Mouse (Mus musculus): ENCODE results near the gene Rundc1.
"Not testable (repeated sequence)": the region's sequence is repeated elsewhere in the genome, so short reads cannot be mapped to it uniquely, and the experiment has no call there.

The Rundc1 gene

DNA sequence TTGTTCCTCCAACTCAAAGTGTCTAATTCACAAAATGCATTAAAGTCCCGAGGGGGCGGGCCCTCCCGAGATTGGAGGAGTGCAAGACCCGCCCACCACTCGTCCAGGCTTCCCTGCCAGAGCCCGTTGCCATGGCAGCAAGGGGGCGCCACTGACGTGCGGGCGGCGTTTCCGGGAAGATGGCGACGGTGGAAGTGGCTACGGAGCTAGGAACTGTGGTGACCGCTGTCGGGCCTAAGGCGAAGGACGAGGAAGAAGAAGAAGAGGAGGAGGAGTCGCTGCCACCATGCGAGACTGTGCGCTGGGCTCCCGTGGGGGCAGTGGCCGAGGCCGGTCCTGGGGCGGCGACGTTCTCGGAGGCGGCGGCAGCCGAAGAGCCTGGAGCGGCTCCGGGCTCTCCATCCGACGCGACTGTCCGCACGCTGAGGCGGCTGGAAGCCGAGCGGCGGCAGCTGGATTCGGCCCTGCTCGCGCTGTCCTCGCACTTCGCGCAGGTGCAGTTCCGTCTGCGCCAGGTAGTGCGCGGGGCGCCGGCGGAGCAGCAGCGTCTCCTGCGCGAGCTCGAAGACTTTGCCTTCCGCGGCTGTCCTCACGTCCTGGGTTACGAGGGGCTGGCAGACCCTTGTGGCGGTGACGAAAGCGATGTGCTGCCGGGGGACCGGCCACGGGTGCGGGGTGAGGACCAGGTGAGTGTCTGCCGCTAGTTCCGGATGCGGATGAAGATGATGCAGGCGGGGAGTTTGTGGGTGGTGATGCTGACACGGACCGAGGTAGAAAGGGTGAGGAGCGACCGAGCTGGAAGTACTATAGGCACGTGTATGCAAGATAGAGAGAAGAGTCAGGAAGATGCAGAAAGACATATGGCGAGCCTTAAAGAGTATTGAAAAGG is at the start of gene Rundc1, which contains the start of gene Ptges3l:
Gene Rundc1, plus strand, starts transcription at position 161 of the 889 bp plus-strand sequence.
Gene Ptges3l, minus strand, starts transcription at position 409 of the 889 bp plus-strand sequence.
- DNase-seq (ENCODE audit: low spot score in 2 of 2) = peak; percentile 98 to 99

DNA sequence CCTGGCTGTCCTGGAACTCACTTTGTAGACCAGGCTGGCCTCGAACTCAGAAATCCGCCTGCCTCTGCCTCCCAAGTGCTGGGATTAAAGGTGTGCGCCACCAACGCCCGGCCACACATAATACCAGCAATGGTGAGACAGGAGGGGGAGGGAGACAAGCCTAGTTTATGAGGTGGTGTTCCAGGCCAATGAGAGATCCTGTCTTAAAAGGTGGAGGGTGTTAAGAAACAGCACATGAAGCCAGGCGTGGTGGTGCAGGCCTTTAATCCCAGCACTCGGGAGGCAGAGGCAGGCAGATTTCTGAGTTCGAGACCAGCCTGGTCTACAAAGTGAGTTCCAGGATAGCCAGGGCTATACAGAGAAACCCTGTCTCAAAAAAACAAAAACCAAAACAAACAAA is 46.7 kb upstream of the Rundc1 start:
- not testable (repeated sequence) for DNase-seq (ENCODE audit: low spot score in 2 of 2)

DNA sequence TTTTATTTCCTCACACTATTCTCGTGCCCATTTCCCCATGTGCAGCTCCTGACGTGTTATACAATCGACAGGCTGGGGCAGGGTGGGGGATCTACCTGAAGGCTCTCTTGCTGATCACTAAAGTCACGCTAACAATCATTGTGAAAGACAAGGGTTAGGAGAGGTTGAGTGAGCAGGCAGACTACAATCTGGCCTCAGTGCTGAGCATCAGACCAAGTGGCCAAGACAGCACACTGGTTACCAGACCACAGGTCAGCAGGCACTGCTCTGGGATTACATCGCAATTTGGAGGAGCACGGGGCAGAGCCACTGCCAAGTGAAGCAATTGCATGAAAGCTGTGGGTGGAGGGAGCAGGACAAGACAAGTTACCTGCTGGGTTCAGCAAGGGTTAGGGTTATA is 46.0 kb upstream of the Rundc1 start:
- no peak for DNase-seq (ENCODE audit: low spot score in 2 of 2)

DNA sequence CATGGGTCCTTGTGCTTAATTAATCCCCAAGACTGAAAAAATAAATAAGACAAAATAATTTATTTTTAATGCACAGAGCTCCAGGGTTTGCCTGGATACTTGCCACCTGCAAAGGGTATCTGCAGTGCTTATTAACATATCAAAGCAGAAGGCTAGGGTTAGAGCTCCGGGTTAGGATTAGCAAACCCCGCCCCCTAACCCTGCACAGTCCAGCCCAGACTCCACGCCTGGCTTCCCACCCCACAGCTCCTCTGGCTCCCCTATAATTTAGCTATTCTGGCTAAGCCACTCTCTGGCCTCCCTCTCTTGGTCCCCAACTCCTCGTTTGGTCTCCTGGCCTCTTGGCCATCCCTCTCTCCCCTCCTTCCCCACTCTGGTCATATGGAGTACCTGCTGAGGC is 43.1 kb upstream of the Rundc1 start:
- DNase-seq (ENCODE audit: low spot score in 2 of 2) = no peak

DNA sequence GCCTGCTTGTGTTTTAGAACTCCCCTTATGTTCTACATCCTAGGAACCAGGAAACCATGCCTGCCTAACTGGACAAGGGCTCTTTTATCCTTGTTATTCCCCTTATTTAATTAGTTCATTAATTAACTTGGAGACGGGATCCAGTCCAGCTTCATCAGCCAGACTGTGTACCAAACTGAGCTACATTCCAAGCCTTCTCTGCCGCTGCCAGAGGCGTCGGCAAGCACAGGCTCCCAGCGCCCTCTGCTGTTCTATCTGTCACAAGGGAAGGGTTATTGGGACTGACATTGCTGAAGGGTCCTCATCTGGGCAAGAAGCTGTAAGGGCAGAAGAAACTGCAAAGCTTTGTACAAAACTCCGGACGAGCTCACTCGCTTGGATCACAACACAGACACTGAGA is 29.8 kb upstream of the Rundc1 start:
- peak; percentile 83 to 87 for DNase-seq (ENCODE audit: low spot score in 2 of 2)

DNA sequence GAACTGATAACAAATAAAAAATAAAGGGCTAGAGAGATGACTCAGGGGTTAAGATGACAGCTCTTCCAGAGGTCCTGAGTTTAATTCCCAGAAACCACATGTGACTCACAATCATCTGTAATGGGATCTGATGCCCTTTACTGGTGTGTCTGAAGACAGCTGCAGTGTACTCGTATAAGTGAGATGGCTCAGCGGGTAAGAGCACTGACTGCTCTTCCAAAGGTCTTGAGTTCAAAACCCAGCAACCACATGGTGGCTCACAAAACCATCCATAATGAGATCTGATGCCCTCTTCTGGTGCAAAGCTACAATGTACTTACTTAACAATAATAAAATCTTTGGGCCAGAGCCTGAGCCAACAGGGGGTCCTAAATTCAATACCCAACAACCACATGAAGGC is 9.6 kb upstream of the Rundc1 start:
- DNase-seq (ENCODE audit: low spot score in 2 of 2) = no peak

DNA sequence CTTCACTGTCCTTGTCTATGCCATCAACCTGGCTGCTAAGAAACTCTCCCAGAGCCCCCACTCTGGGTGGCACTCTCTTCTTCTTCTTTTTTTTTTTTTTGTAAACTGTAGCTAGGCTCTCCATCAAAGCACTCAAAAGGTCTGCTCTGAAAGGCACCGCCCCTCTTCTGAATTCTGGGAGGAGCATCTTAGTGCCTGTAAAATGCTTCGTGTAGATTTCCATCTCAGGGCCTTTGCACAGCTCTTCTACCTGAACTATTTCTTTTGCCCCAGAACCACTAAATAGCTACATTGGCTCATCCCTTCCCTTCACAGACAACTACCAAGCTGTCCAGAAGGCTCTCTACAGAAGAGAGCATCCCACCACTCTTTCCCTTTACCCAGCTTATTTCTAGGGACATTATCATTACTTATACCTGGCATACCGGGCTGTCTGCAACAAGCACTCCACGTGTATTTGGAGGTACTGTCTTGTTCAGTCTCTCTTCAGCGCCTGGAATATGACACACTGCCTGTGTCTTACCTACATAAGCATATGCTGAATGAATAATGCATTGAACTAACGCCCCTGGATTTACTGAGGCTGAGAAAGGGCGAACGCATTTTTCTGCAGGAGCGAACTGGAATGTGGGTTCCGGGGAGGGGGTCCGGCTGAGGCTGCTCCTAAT is 8.3 kb upstream of the Rundc1 start:
- DNase-seq (ENCODE audit: low spot score in 2 of 2) = no peak

DNA sequence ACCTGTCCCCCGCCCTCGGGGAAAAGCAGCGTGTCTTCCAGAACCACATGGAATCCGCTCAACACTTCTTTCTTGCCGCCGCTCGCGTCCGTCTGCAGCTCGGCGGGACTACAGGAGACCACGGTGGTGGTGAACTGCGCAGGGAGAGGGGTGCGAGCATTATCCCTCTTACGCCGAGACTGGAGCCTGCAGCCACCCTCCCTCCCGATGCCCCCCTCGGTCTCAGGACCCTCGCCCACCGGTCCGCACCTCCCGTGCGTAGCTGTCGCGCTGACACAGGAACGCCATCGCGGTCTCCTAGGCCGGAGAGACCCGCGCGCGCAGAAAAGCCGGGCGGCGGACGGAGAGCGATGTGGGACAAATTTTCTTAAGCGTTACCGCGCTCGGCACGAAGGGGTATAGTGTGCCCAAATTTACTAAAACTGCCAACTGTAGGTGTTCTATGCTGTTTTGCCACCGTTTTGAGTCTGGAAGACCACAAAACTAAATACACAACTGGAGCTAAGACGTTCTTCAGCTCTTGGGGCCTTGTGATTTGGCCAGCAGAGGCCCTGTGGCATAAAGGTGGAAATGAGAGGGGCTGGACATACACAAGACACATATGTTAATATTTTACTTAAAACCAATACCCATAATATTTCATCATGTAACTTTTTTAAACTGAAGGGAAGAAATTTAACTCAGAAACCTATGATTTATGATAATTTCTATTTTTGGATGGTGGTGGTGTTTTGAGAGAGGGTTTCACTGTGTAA is 7.6 kb upstream of the Rundc1 start, which contains the start of gene Aarsd1:
Gene Aarsd1, minus strand, starts transcription at position 515 of the 755 bp plus-strand sequence.
- peak; percentile 92 to 95 for DNase-seq (ENCODE audit: low spot score in 2 of 2)

DNA sequence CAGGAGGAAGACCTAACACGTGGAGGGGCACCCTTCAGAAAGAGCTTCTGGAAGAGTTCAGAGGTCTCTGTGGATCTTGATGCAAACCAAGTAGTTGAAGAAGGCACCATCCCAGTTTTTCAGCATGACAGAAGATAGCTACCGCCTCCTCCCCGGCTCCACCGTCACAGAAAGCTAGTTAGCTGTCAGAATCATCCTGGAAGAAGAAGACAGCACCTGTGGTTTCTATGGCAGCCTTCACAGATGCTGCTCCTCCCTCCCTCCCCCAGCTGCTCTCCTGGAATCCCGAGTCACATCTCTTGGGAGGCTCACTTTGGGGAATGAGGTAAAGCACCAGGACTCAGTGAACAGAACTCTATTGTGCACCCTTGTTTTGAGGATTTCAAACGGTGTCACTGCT is 5.9 kb upstream of the Rundc1 start:
- peak; percentile 58 to 68 for DNase-seq (ENCODE audit: low spot score in 2 of 2)

DNA sequence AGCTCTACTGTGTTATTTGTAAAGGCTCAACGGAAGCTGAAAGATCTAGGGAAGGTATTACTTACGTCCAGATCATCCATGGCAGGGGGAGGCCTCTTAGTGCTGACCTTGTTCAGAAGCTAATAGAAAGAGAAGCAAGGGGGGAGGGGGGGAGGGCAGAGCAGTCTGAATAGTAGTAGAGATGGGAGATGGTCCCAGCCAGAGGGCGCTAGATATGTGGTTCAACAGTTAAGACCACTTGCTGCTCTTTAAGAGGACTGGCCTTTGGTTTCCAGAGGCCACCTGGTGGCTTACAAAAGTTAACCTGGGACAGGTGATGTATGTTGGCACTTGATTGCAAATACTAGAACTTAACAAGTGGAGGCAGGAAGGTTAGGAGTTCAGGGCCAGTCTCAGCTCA is 5.3 kb upstream of the Rundc1 start:
- DNase-seq (ENCODE audit: low spot score in 2 of 2) = peak in 1 of 2 experiments; percentile 36

DNA sequence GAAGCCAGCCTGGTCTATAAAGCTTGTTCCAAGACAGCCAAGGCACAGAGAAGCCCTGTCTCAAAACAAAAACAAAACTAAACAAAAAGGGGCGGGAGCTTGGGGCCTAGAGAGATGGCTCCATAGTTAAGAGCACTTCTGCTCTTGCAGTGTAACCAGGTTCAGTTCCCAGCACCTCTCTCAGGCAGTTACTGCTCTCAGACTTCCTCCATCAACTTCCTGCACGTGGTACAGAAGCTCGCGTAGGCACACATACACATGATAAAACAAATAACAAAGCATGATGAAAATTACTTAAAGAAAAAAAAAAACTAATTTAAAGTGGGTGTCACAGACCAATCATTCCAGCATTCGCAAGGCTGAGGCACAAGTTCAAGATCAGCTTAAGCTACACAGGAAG is 4.7 kb upstream of the Rundc1 start:
- DNase-seq (ENCODE audit: low spot score in 2 of 2) = no peak

DNA sequence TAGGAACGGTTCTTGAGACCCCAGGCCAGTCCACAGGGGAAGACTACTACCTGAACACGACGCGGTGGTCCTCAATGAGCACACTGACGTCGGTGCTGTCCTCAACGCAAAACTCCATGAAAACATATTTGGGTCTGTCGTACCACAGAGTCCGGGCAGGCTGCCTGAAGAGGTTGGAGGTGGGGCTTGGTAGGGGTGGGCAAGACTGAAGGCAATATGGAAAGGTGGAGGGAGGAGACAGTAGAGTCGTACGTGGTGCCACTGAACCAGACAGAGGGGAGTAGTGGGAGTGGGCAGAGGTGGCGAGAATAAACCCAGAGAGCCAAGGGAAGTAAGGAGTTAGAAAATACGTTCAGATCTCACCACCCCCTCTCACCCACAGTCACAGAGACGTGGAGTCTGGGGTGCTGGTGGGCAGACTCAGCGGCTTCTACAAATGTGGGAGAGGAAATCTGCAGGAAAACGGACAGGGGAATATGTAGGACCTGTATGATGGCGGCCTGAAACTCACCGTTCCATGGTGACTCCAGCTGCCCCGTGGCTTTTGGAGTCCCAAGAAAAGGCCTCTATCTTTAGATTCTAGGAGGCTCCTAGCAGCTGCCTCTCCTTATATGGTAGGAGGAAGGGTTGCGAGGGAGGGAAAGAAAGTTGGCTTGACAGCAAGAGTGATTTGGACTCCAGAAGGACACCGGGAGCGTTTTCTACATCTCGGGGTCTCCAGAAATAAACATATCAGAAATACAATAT is 607 bp upstream of the Rundc1 start, which contains the start of gene Gm27029:
Gene Gm27029, minus strand, starts transcription at position 692 of the 747 bp plus-strand sequence.
- DNase-seq (ENCODE audit: low spot score in 2 of 2) = peak in 1 of 2 experiments; percentile 57

DNA sequence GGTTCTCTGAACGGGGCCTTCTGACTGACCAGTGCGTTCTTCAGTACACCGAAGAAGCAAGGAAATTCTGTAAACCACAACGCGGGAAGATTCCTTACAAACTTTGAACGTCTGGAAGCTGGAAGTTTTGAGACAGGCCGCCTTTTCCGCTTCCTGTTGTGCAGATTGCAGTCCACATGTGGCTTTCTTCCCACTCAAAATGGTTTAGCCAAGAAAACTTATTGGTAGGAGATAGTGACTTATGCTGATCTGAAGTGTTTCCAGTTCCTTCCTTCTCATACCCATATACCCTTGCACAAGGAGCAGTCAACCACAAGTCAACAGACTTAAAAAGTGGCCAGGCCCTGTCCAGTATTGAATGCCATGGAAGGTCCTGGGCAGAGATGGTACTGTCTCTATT is 1.3 kb downstream of the Rundc1 start:
- DNase-seq (ENCODE audit: low spot score in 2 of 2) = peak in 1 of 2 experiments; percentile 21

DNA sequence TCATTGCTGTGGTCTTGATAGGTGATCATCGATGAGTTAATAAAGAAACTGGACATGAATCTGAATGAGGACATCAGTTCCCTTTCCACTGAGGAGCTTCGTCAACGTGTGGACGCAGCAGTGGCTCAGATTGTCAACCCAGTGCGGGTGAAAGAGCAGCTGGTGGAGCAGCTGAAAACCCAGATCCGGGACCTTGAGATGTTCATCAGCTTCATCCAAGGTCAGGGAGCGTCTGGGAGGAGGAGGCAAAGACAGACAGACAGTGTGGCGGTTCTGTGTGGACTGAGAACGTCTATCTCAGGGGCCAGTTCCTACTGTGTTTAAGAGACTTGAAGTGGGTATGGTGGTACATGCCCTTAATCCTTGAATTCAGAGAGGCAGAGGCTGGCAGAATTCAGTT is 6.4 kb downstream of the Rundc1 start:
- no peak for DNase-seq (ENCODE audit: low spot score in 2 of 2)

DNA sequence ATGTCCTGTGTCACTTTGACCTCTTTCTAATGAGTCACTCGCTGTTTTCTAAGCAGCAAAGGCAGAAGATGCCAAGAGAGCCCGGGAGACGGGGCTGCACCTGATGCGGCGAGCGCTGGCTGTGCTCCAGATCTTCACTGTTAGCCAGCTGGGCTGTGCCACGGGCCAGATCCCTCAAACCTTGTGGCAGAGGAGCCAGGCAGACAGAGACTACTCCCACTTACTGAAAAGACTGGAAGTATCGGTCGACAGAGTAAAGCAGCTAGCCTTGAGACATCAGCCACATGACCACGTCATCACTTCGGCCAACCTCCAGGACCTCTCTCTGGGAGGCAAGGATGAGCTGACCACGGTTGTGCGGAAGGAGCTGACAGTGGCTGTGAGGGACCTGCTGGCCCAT is 8.5 kb downstream of the Rundc1 start:
- DNase-seq (ENCODE audit: low spot score in 2 of 2) = no peak

DNA sequence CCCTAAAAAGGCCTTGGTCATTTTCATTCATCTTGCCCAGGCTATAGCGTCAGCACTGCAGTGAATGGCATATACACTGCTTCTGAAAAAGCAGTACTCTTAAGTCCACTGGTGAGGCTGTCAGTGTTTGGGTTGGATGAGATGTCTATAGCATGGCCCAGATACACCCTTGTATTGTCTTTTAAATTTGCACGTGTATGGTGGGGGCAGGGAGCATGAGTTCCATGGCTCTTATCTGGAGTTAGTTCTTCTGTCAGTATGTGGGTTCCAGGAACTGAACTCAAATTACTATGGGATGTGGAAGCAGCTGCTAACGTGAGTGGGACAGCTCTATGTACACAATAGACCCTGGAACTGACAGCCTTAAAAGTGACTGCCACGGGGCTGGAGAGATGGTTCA is 10.9 kb downstream of the Rundc1 start:
- DNase-seq (ENCODE audit: low spot score in 2 of 2) = no peak

DNA sequence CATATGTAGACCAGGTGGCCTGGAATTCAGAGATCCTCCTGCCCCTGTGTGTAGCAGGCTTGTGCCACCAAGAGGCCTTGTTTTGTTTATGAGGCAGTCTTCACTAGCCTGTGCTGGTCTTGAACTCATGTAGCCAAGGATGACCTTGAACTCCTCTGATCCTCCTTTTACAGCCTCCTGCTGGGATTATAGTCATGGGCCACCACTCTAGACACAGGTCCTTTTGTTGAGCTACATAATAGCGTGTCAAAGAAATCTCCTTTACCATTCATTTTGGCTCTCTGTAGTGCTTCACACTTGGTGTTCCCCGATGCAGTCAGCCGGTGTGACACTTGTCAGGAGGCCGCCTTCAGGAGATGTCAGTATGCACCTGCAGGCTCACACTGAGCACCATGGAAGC is 12.0 kb downstream of the Rundc1 start:
- no peak for DNase-seq (ENCODE audit: low spot score in 2 of 2)

DNA sequence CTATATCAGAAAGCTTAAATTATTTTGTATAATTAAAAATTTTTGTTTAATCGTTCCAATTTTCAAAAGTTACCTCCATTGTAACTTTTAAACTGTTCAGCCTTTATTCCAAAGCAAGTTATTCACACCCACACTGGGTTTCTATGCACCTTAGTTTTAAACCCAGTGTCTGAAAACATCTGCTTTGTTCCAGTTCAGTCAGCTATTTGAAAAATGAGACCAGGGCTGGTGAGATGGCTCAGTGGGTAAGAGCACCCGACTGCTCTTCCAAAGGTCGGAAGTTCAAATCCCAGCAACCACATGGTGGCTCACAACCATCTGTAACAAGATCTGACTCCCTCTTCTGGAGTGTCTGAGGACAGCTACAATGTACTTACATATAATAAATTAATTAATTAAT is 13.1 kb downstream of the Rundc1 start:
- not testable (repeated sequence) for DNase-seq (ENCODE audit: low spot score in 2 of 2)

DNA sequence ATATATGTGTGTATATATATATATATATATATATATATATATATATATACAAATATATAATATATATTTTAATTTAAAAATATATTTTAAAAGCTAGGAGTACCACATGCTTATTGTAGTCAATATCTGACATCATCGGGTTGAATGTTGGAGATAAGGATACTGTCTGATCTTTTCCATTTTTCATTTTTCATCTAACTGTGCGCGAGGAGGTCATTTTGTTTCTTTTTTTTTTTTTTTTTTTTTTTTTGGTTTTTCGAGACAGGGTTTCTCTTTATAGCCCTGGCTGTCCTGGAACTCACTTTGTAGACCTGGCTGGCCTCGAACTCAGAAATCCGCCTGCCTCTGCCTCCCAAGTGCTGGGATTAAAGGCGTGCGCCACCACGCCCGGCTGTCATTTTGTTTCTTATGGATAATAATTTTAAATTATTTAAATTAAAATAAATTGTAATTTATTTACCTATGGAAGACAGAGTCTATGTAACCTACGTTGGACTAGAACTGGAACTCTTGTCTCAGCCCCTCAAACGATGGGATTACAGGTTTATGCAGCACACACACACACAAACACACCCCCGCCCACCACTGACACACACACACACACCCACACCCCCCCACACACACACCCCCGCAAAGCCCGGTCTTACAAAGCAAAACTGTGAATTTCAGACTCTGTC is 16.7 kb downstream of the Rundc1 start:
- DNase-seq (ENCODE audit: low spot score in 2 of 2) = not testable (repeated sequence)

DNA sequence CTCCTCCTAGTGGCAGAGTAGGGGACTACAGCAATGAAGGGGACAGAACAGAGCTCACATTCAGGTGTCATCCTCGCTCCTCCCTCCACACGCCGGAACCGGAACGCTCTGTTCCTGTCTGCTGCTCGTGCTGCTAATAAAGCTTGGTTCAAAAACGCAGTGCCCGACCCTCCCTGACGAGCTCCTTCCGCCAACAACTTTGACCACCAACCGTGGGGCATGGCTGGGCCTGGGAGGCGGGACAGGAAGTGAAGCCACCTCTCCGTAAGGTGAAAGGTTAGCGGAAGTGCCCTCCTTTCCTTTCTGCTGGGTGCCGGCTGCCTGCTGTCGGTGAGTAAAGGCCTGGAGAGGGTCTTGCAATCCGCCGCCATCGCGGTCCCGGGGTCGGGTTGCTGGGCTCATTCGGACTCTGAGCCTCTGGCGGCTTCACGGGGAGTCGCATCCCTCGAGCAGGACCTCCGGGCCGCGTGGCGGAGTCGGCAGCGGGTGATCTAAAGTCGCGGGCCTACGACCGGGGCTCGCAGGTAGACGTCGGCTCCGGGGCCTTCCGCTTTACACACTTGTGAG is 17.3 kb downstream of the Rundc1 start, which contains the start of gene Rpl27:
Gene Rpl27, plus strand, starts transcription at position 172 of the 567 bp plus-strand sequence.
- DNase-seq (ENCODE audit: low spot score in 2 of 2) = peak; percentile 99
